Mouse (Mus musculus) erythroblast, embryonic 14.5 days (primary cell): ENCODE measurements around the gene Zfp385b.

Source experiments
- GATA1 ChIP-seq: IDR thresholded peaks from 2 replicates; pipeline ENCODE4 v1.6.1; 2012; ENCODE audit warnings: low read length, inconsistent platforms, mixed read lengths
- TAL1 ChIP-seq: IDR thresholded peaks from 3 replicates; pipeline ENCODE4 v1.6.1; 2012; ENCODE audit warnings: low read length, inconsistent platforms, mixed read lengths

- TF ChIP-seq TAL1 (no peak), GATA1 (no peak)
Measured at GRCm38 (mm10) chr2:77823026-77823425, 3.6 kb upstream of the Zfp385b start.
